Mouse (Mus musculus) erythroblast, embryonic 14.5 days (primary cell): ENCODE data around the gene 4930523C07Rik.

Experiments
- GATA1 ChIP-seq: IDR thresholded peaks from 2 replicates; pipeline ENCODE4 v1.6.1; 2012; ENCODE audit warnings: low read length, inconsistent platforms, mixed read lengths
- TAL1 ChIP-seq: IDR thresholded peaks from 3 replicates; pipeline ENCODE4 v1.6.1; 2012; ENCODE audit warnings: low read length, inconsistent platforms, mixed read lengths

DNA sequence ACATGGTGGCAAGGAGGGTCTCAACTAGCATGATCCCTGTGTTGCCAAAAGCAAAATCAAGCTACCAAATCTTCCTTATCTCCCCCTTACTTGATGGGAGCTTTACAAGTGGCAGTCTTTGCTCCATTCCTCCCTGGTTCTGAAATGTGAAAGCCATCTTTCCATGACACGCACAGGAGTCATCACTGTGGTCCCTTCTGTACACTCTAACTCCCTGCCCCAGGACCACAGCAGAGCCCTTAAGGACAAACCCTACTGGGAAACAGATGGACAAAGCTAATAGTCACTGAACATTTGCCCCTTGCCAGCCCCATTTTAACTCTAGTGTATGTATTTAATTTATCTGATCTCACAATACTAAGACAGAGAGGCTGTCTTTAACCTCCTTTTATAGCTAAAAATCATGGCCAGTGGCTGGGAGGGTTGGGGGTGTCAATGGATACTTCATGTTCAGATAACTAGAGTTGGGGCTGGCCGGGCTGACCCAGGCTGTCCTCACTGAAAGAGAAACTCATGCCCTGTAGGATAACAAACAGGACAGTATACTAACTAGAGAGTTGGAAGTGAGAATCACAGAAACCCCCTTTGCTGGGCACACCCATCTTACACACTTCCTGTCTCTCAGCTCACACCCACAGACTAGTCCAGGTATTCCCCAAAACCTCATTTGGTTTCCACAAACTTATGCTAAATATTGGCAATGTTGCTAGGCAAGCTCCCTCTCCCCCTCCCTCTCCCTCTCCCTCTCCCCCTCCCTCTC is 8.6 kb downstream of the 4930523C07Rik start:
- no peak for TF ChIP-seq TAL1
- TF ChIP-seq GATA1, result no peak
